Mouse (Mus musculus) 416B (cell line): Measurements from ENCODE around the gene Pelp1.
A peak's percentile ranks its signal among the peaks of the same experiment; 100 is the strongest.
"Not testable (repeated sequence)": the region's sequence is repeated elsewhere in the genome, so short reads cannot be mapped to it uniquely, and the experiment has no call there.

Source experiments
- DNase-seq: peaks from one replicate; pipeline ENCODE4 v3.0.0; 2011; ENCODE audit warnings: low read depth

Pelp1 gene

DNA sequence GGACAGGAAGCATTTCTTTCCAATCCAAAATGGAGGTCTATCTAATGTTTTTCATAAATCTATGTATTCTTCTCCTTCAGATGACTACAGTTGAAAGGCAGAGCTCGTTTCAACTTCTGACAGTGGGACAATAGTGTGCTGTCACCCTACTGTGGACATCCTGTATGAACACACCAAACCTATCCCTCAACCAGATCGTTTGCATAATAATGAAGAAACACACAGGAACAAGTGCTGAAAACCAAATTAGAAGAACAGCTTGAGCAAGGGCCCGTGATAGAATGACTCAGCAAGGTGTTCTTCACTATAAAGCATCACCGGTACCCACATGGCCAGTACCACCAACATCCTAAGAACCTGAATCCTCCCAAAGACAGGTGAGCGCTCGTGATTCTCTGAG is 16.8 kb upstream of the Pelp1 start:
- DNase-seq = not testable (repeated sequence)

GRCm38 (mm10) chr11:70419486-70419885 is 9.7 kb upstream of the Pelp1 start:
- DNase-seq = no peak

DNA sequence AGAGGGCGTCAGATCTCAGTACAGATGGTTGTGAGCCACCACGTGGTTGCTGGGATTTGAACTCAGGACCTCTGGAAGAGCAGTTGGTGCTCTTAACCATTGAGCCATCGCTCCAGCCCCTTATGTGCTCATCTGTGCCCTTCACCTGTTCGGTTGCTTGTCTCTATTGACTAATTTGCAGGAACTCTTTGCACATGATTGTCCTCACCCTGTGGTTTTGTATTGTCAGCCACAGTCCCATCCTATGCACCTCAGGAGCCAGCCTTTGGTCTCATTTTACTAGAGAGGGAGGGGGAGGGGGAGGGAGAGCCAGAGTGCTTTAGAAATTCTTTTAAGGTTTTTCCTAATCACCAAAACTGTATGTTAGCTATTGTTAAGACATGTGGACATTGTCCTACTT is 8.4 kb upstream of the Pelp1 start:
- DNase-seq = no peak

GRCm38 (mm10) chr11:70413961-70414360 is 4.1 kb upstream of the Pelp1 start:
- DNase-seq = peak; percentile 84

DNA sequence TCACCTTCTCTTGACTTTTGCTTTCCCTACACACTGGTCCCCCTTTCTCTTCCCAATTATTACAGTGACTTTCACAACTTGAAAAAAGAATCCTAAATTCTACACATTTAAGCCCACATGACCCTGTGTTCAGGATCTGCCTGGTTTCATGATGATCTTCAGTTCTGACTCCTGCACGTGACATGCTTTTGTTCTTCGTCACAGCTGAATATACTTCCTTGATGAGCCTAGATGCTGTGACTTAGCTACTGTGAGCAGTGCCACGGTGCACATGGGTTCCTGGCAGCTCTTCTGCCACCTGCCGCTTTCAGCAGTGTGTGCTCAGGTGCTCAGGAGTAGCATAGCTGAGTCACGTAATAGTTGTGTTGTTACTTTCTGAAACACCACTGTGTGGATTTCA is 2.8 kb upstream of the Pelp1 start:
- DNase-seq = no peak

- DNase-seq = no peak
Observed at GRCm38 (mm10) chr11:70410297-70410643, 439 bp upstream of the Pelp1 start.

- DNase-seq = no peak
Observed at GRCm38 (mm10) chr11:70403598-70403997, 6.2 kb downstream of the Pelp1 start.

DNA sequence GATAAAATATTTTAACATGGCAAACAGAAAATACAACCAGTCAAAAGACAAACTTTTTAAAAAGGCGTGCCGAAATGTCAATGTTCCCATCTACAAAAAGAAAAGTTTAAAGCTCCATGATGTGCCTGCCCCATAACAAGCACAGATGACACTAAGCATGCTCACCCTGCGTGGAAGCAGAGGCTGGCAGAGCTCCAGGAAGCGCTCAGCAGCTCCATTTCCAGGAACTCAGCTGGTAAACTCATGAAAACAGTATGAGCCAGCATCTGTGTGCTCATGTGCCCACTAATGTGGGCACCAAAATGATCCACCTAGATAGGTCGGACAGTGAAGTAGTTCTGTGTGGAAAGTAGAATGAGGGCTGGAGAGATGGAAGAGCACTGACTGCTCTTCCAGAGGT is 20.4 kb downstream of the Pelp1 start:
- DNase-seq = no peak

- DNase-seq = no peak
Observed at GRCm38 (mm10) chr11:70387436-70387835, 22.4 kb downstream of the Pelp1 start.

DNA sequence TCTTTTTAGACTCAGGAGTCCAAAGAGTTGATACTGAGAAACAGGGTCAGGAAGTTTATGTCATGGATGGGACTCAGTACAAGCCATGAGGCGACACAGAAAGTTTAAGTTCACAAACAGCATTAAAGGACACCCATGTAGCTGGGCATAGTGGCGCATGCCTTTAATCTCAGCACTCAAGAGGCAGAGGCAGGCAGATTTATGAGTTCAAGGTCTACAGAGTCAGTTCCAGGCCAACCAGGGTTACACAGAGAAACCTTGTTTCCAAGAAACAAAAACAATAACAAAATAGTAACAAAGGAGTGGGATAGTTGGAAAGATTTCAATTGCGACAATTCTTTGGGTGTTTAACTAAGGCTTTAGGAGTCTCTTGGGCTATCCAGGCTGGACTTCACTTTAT is 25.7 kb downstream of the Pelp1 start:
- no peak for DNase-seq

DNA sequence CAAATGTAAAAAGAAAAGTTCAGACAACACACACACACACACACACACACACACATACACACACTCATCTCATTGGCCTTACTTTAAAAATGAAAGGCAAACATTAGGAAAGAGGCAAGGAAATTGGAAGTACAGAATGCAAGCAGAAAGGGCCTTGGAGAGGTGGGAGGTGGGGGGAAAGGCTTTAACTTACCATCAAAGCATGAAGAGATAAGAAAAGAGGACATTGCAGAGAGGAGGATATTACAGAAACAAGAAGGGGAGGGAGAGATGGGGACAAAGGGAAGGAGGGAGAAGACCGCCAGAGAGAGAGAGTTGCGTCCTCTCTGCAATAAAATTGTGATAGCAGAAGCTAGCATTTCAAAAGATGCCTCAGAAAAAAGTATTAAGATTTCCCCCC is 28.5 kb downstream of the Pelp1 start:
- DNase-seq = peak; percentile 50

DNA sequence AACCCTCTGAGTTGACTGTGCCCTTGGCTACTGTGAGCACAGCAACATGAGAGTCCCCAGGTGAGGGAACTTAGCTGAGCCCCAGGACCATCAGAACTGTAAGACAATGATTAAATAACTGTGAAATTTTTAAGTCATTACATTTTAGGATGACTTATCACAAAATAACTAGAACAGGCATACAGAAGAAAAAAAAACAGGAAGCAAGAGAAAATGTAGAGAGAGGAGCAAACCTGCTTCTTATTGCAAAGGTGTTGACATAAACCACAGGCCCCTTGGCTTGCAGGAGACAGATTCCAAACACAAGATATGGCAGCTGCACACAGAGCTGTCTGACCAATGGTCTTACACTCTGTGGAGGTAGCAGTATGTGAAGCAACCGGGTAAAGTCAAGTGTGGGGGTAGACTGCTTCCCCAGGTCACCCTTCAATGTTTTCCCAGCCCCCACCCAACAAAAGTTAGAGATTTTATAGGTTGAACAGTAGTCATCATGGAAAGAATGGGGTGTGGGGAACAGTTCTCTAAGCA is 29.3 kb downstream of the Pelp1 start:
- DNase-seq = peak; percentile 36

- peak; percentile 94 for DNase-seq
Observed at GRCm38 (mm10) chr11:70376054-70376453, 33.8 kb downstream of the Pelp1 start.

GRCm38 (mm10) chr11:70374302-70374701 is 35.5 kb downstream of the Pelp1 start:
- DNase-seq = peak; percentile 82

GRCm38 (mm10) chr11:70372849-70373557 is 36.8 kb downstream of the Pelp1 start:
- DNase-seq = no peak

DNA sequence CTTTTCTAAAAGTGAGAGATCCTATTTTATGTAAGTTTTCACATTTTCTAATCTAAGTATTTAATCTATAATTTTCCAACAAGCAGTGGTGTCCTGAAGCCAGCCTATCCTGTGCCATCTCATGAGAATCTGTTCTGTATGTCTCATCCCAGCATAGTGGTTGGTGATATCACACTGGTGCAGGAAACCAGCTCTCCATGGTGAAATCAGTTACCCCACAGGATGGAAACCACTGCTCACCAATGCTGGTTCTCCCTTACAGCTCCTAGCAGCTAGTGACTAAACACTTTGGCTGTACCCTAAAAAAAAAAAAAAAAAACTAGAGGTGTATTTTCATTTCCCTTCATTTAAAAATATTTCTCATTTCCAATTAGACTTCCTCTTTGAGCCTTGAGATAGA is 37.4 kb downstream of the Pelp1 start:
- peak; percentile 93 for DNase-seq

DNA sequence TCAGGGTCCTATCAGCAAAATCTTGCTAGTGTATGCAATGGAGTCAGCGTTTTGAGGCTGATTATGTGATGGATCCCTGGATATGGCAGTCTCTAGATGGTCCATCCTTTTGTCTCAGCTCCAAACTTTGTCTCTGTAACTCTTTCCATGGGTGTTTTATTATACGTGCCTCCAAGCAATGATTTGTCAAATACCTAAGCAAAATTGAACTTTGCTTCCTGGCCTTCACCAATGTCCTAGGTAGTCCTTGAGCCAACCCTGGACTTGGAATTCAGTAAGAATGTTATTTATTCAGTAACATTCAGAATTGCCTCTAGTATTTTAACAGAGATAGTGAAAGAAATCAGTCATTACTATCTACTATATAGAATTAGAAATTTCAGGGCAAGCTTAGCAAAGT is 41.2 kb downstream of the Pelp1 start:
- not testable (repeated sequence) for DNase-seq

DNA sequence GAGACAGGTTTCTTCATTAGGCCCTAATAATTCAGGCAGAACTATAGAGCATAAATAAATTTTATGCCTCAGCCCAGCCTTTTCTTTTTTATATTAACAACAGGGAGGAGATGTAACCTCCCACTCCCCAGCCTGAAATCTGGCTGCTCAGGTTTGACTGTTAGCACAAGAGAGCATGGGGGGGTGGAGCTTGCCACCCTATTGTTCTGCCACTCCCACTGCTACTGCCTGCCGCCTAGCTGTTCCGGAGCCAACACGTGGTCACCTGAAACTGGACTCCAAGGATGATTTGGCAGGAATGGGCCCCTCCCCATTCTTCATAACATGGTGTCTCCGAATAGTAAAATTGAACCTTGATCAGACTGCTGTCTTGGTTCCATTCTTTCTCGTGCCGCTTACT is 42.1 kb downstream of the Pelp1 start:
- DNase-seq = not testable (repeated sequence)

DNA sequence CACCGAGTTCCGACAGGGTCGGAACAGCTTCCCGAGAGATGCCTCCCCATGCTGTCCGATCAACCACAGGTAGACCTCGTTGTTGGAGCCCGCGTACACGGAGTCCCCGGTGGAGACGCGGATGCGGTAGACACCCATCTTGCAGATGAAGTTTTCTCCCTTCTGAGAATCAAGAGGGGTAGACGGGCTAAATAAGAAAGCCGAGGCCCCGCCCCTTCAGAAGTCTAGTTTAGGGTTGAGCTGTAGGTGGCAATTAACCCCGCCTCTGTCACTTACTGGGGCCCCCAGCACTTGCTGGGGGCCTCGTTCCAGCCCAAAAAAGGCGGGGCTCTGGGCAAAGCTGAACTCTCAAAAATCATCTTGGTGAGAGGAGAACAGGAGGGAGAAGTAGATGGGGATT is 58.0 kb downstream of the Pelp1 start, which contains the start of gene Alox15:
Gene Alox15 (minus strand): TSS at position 164 of the 400 bp plus-strand sequence.
- DNase-seq = no peak

DNA sequence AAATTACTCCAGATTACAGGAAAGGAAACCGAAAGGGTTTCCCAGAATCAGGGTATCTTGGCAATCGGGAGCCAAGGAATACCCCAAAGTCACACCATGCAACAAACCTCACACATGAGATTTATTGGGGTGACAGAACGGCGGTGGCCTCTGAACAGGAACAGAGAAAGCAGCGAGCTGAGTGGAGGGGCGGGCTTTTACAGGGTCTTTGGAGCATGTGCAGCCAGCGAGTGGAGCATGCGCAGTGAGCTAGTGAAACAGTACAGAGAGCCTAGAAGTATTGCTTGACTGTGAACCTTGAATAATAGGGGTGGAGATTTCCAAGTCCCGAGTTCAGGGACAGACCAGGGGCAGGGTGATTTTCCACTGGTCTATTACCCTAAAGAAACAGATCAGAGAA is 61.2 kb downstream of the Pelp1 start:
- DNase-seq = no peak

DNA sequence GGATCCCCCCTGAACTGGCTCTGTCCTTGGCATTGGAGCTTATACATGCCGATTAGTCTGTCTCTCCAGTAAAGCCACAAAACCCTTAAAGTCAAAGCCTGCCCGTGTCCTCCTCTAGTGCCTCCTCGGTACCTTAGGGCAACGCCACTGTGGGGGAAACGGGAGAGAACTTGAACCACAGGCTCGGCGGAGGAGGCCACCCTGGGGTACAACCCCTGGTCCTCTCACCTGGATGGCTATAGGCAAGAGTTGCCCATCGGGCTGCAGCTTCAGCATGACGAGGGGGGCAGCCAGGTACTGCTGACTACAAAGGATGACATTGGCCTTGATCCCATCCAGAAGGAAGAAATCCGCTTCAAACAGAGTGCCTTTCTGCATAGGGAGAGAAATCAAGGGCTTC is 62.0 kb downstream of the Pelp1 start:
- no peak for DNase-seq

- DNase-seq = no peak
Observed at GRCm38 (mm10) chr11:70345546-70345945, 64.3 kb downstream of the Pelp1 start.

DNA sequence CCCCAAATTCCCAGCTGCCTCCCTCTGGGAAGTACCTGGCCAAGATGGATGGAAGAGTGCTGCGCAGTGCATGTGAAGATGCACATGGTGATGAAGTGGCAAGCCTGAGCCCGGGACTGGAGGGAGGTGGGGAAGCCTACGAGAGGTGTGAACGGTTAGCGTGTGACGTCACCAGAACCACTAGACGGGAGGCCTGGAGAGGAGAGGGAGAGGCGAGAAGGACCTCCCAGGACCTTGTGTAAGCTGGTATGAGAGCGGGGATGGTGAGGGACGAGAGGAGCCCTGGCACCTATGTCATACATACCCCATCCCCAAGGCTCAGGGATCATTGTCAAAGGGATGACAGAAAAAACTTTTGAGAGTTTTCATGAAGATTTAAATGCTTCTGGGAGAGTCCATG is 64.8 kb downstream of the Pelp1 start:
- no peak for DNase-seq
